Mouse (Mus musculus) liver, postnatal 0 days (tissue): ENCODE measurements around the gene Zbtb4. TPM values are rescaled to one million over a fixed set of nuclear protein-coding genes. Genes with fewer than 3 reads are reported as not detected.

Experiments used
- ATAC-seq: fragments of 200-750 bp; cut with Nextera tagmentation; 2 replicates; pipeline ENCODE4 v1.8.0; 2017; ENCODE audit warnings: mild to moderate bottlenecking, moderate library complexity
- DNase-seq: peaks from one replicate; pipeline ENCODE4 v3.0.0-alpha.2; 2016
- H3K27ac ChIP-seq: fragments of 300-500 bp; sonication (generic); 2 replicates; pipeline ENCODE4 v1.5.1; 2014; ENCODE audit warnings: antibody characterized with exemption, moderate library complexity, mild to moderate bottlenecking, low read depth
- H3K27me3 ChIP-seq: fragments of 300-500 bp; sonication (generic); 2 replicates; pipeline ENCODE4 v1.6.1; 2014; ENCODE audit warnings: low read length, control low read depth, mixed read lengths; ENCODE audit not compliant: insufficient read depth
- H3K36me3 ChIP-seq: fragments of 300-500 bp; sonication (generic); replicated peaks from 2 replicates; pipeline ENCODE4 v1.6.1; 2014; ENCODE audit warnings: mild to moderate bottlenecking, control low read depth, low read length, moderate library complexity, mixed read lengths; ENCODE audit not compliant: insufficient read depth
- H3K4me1 ChIP-seq: fragments of 300-500 bp; sonication (generic); 2 replicates; pipeline ENCODE4 v1.6.1; 2014; ENCODE audit warnings: antibody characterized with exemption, mild to moderate bottlenecking, control low read depth; ENCODE audit not compliant: insufficient read depth
- H3K4me2 ChIP-seq: fragments of 300-500 bp; sonication (generic); 2 replicates; pipeline ENCODE4 v1.6.1; 2014; ENCODE audit warnings: low read depth, mild to moderate bottlenecking, low read length, moderate library complexity, mixed read lengths
- H3K4me3 ChIP-seq: fragments of 300-500 bp; sonication (generic); 2 replicates; pipeline ENCODE4 v1.5.1; 2014; ENCODE audit warnings: low read depth, low read length
- H3K9ac ChIP-seq: fragments of 300-500 bp; sonication (generic); replicated peaks from 2 replicates; pipeline ENCODE4 v1.6.1; 2014; ENCODE audit warnings: mild to moderate bottlenecking, moderate library complexity
- H3K9me3 ChIP-seq: fragments of 300-500 bp; sonication (generic); 2 replicates; pipeline ENCODE4 v1.6.1; 2016; ENCODE audit warnings: mild to moderate bottlenecking, control low read depth, low read length, mixed read lengths
- CTCF ChIP-seq: sonication (generic); IDR thresholded peaks from 2 replicates; pipeline ENCODE4 v1.5.1; 2016; ENCODE audit warnings: antibody characterized with exemption, low read depth
- EP300 ChIP-seq: IDR thresholded peaks from 2 replicates; pipeline ENCODE4 v1.6.1; 2016; ENCODE audit warnings: antibody characterized with exemption, low read depth, mild to moderate bottlenecking
- WGBS: fragments of 180-500 bp; shearing (Covaris S2); extraction: QIAGEN DNeasy Blood & Tissue Kit; methylation state at CpG from one replicate; pipeline ENCODE4 v1.1.7; 2014; ENCODE audit not compliant: insufficient replicate concordance; 5-methylcytosine and 5-hydroxymethylcytosine counted together
- polyA plus RNA-seq: library from polyadenylated mRNA; unstranded; fragments of >200 nt; fragmentation: Nextera tagmentation; extraction: Ambion mirVana; gene quantifications from 2 replicates; pipeline ENCODE4 v1.2.1, GENCODE M21; 2015

Gene Zbtb4
- polyA plus RNA-seq, 1 experiment from 2014 or later = 0.75 TPM

- Histone ChIP-seq H3K9ac (no peak overlapping the region), H3K36me3 (peaks cover 2% of the 10 kb centered on the region; the same call in 1 of the 2 replicates), H3K4me1 (no peaks in the 10 kb centered on the region), H3K9me3 (no peaks in the 10 kb centered on the region), H3K27me3 (0 out of 2 replicates have a peak, but pooled peaks cover 7% of the 10 kb centered on the region), H3K4me2 (no peak overlapping the region), H3K4me3 (no peak overlapping the region), H3K27ac (no peak overlapping the region)
- no peak for DNase-seq
- ATAC-seq = no peak
- 74% methylated on average over 6 of the region's 7 CpGs for WGBS
- TF ChIP-seq CTCF (no peak), EP300 (no peak)
These were observed 13.3 kb downstream of the Zbtb4 start for GRCm38 (mm10) chr11:69778985-69779384.

- Histone ChIP-seq H3K4me2 (no peak overlapping the region), H3K4me1 (peaks cover 11% of the 10 kb centered on the region), H3K9ac (no peak overlapping the region), H3K27me3 (0 out of 2 replicates have a peak, but pooled peaks cover 7% of the 10 kb centered on the region), H3K4me3 (no peak overlapping the region), H3K36me3 (no peaks in the 10 kb centered on the region), H3K27ac (no peak overlapping the region), H3K9me3 (no peaks in the 10 kb centered on the region)
- TF ChIP-seq CTCF (no peak), EP300 (no peak)
- ATAC-seq = no peak
- WGBS = 33% methylated on average over 4 of the region's 4 CpGs
- no peak for DNase-seq
These were observed 16.1 kb downstream of the Zbtb4 start for GRCm38 (mm10) chr11:69781828-69782227.

- TF ChIP-seq EP300 (peak; percentile 64; the same call in 1 of the 2 replicates), CTCF (no peak)
- H3K27ac ChIP-seq = no peak overlapping the region
- H3K9me3 ChIP-seq = no peaks in the 10 kb centered on the region
- H3K9ac ChIP-seq = peak overlapping the region; percentile 22; the same call in 1 of the 2 replicates
- peak overlapping the region; percentile 69 for H3K4me2 ChIP-seq
- WGBS = 16% methylated on average over 15 of the region's 15 CpGs
- H3K36me3 ChIP-seq = no peaks in the 10 kb centered on the region
- H3K4me3 ChIP-seq = peak overlapping the region; percentile 32
- H3K4me1 ChIP-seq = peaks cover 17% of the 10 kb centered on the region
- H3K27me3 ChIP-seq = 0 out of 2 replicates have a peak, but pooled peaks cover 5% of the 10 kb centered on the region
- peak; percentile 56 for DNase-seq
- peak; percentile 77 for ATAC-seq
These were observed 19.1 kb downstream of the Zbtb4 start for GRCm38 (mm10) chr11:69784793-69785272.

- no peak for DNase-seq
- Histone ChIP-seq H3K9me3 (no peaks in the 10 kb centered on the region), H3K27me3 (0 out of 2 replicates have a peak, but pooled peaks cover under 1% of the 10 kb centered on the region), H3K9ac (no peak overlapping the region), H3K4me2 (no peak overlapping the region), H3K36me3 (no peaks in the 10 kb centered on the region), H3K4me3 (no peak overlapping the region), H3K4me1 (peaks cover 17% of the 10 kb centered on the region), H3K27ac (no peak overlapping the region)
- ATAC-seq = no peak
- TF ChIP-seq CTCF (no peak), EP300 (no peak)
- 84% methylated on average over 5 of the region's 5 CpGs for WGBS
These were observed 21.6 kb downstream of the Zbtb4 start for GRCm38 (mm10) chr11:69787306-69787705.

- TF ChIP-seq EP300 (no peak), CTCF (no peak)
- no peak overlapping the region for H3K9ac ChIP-seq
- H3K9me3 ChIP-seq = no peaks in the 10 kb centered on the region
- DNase-seq = no peak
- H3K4me3 ChIP-seq = no peak overlapping the region
- 56% methylated on average over 5 of the region's 5 CpGs for WGBS
- no peaks in the 10 kb centered on the region for H3K36me3 ChIP-seq
- H3K4me2 ChIP-seq = no peak overlapping the region
- no peaks in the 10 kb centered on the region for H3K27me3 ChIP-seq
- no peak overlapping the region for H3K27ac ChIP-seq
- peaks cover 14% of the 10 kb centered on the region for H3K4me1 ChIP-seq
- peak; percentile 40; the same call in 1 of the 2 replicates for ATAC-seq
These were observed 23.7 kb downstream of the Zbtb4 start for GRCm38 (mm10) chr11:69789431-69789830.

DNA sequence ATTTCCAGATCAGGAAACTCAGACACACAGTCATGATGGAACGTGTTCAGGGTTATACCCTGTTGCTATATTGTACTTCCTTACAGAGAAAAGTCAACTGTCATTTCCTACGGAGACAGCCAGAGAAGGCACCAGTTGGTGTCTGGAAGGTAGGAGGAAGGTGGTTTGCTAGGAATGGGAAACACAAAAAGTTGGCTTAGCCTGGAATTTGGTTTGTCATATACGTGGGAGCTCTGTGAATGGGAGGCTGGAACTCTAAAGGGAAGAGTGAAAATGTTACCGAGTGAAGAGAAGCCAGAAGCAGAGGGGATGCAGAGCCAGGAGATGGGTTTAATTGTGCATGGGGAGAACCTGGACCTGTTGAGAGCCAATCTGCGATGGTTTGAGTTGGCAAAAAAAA is 25.7 kb downstream of the Zbtb4 start:
- no peak overlapping the region for H3K27ac ChIP-seq
- WGBS = 60% methylated on average over 5 of the region's 5 CpGs
- no peaks in the 10 kb centered on the region; the same call in 1 of the 2 replicates for H3K27me3 ChIP-seq
- ATAC-seq (no peak), DNase-seq (no peak)
- no peak overlapping the region for H3K9ac ChIP-seq
- peaks cover 16% of the 10 kb centered on the region for H3K4me1 ChIP-seq
- H3K4me2 ChIP-seq = no peak overlapping the region
- TF ChIP-seq CTCF (no peak), EP300 (no peak)
- H3K9me3 ChIP-seq = no peaks in the 10 kb centered on the region
- no peak overlapping the region for H3K4me3 ChIP-seq
- H3K36me3 ChIP-seq = no peaks in the 10 kb centered on the region

DNA sequence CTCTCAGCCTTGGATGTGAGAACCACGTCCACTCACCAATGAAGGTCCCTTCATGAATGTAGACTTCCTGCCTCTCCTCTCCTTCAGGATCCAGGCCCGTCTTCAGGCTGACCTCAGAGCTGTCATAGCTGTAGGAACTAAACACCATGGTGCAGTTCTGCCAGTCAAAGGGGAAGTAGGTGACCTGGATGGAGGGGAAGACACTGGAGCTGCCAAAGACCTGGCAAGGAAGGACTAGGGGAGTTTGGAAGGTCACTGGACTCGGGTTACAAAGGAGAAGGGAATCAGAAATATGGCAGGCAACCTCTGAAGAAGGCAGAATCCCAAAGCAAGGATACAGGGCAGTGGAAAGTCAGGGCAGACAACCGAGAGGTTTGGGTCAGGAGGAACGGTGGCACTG is 27.7 kb downstream of the Zbtb4 start:
- peaks cover 3% of the 10 kb centered on the region for H3K27me3 ChIP-seq
- H3K4me3 ChIP-seq = no peak overlapping the region
- DNase-seq = no peak
- no peak overlapping the region for H3K4me2 ChIP-seq
- H3K4me1 ChIP-seq = peaks cover 16% of the 10 kb centered on the region
- no peak overlapping the region for H3K9ac ChIP-seq
- TF ChIP-seq CTCF = no peak
- TF ChIP-seq EP300 = no peak
- WGBS = 63% methylated on average over 5 of the region's 5 CpGs
- ATAC-seq = no peak
- no peak overlapping the region for H3K27ac ChIP-seq
- H3K9me3 ChIP-seq = no peaks in the 10 kb centered on the region
- no peaks in the 10 kb centered on the region for H3K36me3 ChIP-seq
